Mouse (Mus musculus): ENCODE data around the gene Fkrp. TPM values are rescaled to one million over a fixed set of nuclear protein-coding genes. Genes with fewer than 3 reads are reported as not detected.

Gene Fkrp
- total and polyA plus RNA-seq, 2 experiments from 2014 or later, result 50.0 to 81.4 TPM

DNA sequence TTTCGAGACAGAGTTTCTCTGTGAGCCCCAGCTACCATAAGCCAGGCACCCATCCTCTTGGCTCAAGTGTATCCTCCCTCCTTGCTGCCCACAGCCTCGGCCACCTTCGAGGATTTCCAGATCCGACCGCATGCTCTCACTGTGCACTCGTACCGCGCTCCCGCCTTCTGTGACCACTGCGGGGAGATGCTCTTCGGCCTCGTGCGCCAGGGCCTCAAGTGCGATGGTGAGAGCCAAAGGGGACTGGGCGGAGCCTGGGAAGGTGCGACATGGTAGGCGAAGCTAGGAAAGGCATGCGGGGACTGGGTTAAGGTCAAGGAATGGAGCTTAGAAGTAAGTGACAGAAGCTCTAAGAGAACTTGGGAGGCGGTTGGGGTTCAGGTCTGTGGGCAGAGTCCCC lies 31.0 kb upstream of the Fkrp start:
- Histone ChIP-seq H3K9ac (replicated peaks; ENCODE audit: low read length, poor library complexity, severe bottlenecking) (no peak overlapping the region), H3K4me2 (ENCODE audit: low read depth, low read length, poor library complexity, severe bottlenecking) (no peak overlapping the region), H3K36me3 (ENCODE audit: insufficient read depth, low read length) (peaks cover 12% of the 10 kb centered on the region; the same call in 1 of the 2 replicates), H3K27ac (ENCODE audit: low read depth, low read length) (no peak overlapping the region), H3K4me3 (ENCODE audit: low read depth, low read length) (no peak overlapping the region), H3K27me3 (ENCODE audit: insufficient read depth, low read length) (no peaks in the 10 kb centered on the region), H3K4me1 (ENCODE audit: insufficient read depth, low read length) (peaks cover 14% of the 10 kb centered on the region), H3K9me3 (ENCODE audit: low read length) (no peaks in the 10 kb centered on the region)
- WGBS, result 88% methylated on average over 19 of the region's 19 CpGs
- ATAC-seq (ENCODE audit: low FRiP score) (no peak), DNase-seq (ENCODE audit: low spot score) (no peak)
- TF ChIP-seq CTCF (IDR thresholded peaks at IDR 0.05), result no peak

- no peak for ATAC-seq (ENCODE audit: low FRiP score)
- 93% methylated on average over 5 of the region's 5 CpGs for WGBS
- no peak for TF ChIP-seq CTCF (IDR thresholded peaks at IDR 0.05)
Measured at GRCm38 (mm10) chr7:16846775-16847174, 30.2 kb upstream of the Fkrp start.

GRCm38 (mm10) chr7:16845820-16846167 lies 29.3 kb upstream of the Fkrp start:
- WGBS, result 40% methylated on average over 10 of the region's 10 CpGs
- 0 out of 2 replicates have a peak overlapping the region, but pooled peaks have one; percentile 44 for H3K9ac ChIP-seq (replicated peaks; ENCODE audit: low read length, poor library complexity, severe bottlenecking)

More at GRCm38 (mm10) chr7:16846775-16847174, 30.2 kb upstream of the Fkrp start:
- Histone ChIP-seq H3K27ac (ENCODE audit: low read depth, low read length) (no peak overlapping the region), H3K9ac (replicated peaks; ENCODE audit: low read length, poor library complexity, severe bottlenecking) (no peak overlapping the region), H3K4me1 (ENCODE audit: insufficient read depth, low read length) (peaks cover 14% of the 10 kb centered on the region), H3K4me2 (ENCODE audit: low read depth, low read length, poor library complexity, severe bottlenecking) (no peak overlapping the region), H3K4me3 (ENCODE audit: low read depth, low read length) (no peak overlapping the region), H3K36me3 (ENCODE audit: insufficient read depth, low read length) (peaks cover 9% of the 10 kb centered on the region; the same call in 1 of the 2 replicates), H3K9me3 (ENCODE audit: low read length) (no peaks in the 10 kb centered on the region), H3K27me3 (ENCODE audit: insufficient read depth, low read length) (no peaks in the 10 kb centered on the region)
- no peak for DNase-seq (ENCODE audit: low spot score)

DNA sequence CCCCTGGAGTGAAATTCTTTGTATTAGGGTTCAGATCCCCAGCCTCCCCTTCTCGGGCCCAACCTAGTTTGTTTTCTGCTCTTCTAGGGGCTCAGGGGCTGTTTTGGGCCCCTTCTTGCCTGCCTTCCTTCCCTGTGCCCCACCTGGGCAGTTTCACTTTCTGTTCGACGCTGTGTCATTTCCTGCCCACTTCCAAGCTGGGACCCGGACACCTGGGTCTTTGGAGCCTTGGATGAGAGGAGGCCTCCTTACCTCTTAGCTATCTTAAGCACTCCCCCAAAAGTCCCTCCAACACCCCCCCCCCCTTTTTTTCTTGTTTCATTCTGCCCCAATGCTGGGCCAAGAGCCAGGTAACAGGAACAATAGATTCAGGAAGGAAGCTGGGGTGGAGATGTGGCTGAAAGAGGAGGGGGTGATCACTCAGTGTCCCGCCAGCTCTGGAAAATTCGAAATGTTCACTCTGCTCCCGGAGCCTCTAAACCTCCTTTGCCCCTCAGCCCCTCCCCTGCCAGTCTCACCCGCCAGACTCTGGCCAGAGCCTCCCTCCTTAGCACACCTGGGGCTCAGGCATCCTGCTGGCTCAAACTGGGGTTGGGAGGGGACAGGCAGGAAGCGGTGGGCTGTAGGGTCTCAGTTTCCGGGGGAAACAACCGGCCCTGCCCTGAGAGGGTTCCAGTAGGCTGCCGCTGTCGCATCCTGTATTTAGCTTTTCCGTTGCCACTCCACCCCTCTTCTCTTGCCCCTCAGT lies 28.7 kb upstream of the Fkrp start:
- peak overlapping the region; percentile 44; the same call in 1 of the 2 replicates for H3K9ac ChIP-seq (replicated peaks; ENCODE audit: low read length, poor library complexity, severe bottlenecking)
- peaks cover 15% of the 10 kb centered on the region for H3K36me3 ChIP-seq (ENCODE audit: insufficient read depth, low read length)
- no peaks in the 10 kb centered on the region for H3K27me3 ChIP-seq (ENCODE audit: insufficient read depth, low read length)
- DNase-seq (ENCODE audit: low spot score) (no peak), ATAC-seq (ENCODE audit: low FRiP score) (no peak)
- peaks cover 14% of the 10 kb centered on the region for H3K4me1 ChIP-seq (ENCODE audit: insufficient read depth, low read length)
- H3K9me3 ChIP-seq (ENCODE audit: low read length), result no peaks in the 10 kb centered on the region
- WGBS, result 39% methylated on average over 14 of the region's 14 CpGs
- TF ChIP-seq CTCF (IDR thresholded peaks at IDR 0.05), result no peak
- H3K4me3 ChIP-seq (ENCODE audit: low read depth, low read length), result no peak overlapping the region
- peak overlapping the region; percentile 26; the same call in 1 of the 2 replicates for H3K27ac ChIP-seq (ENCODE audit: low read depth, low read length)
- peak overlapping the region; percentile 18; the same call in 1 of the 2 replicates for H3K4me2 ChIP-seq (ENCODE audit: low read depth, low read length, poor library complexity, severe bottlenecking)

More at GRCm38 (mm10) chr7:16845820-16846167, 29.3 kb upstream of the Fkrp start:
- no peak for TF ChIP-seq CTCF (IDR thresholded peaks at IDR 0.05)
- Histone ChIP-seq H3K4me2 (ENCODE audit: low read depth, low read length, poor library complexity, severe bottlenecking) (peak overlapping the region; percentile 18; the same call in 1 of the 2 replicates), H3K4me3 (ENCODE audit: low read depth, low read length) (no peak overlapping the region), H3K36me3 (ENCODE audit: insufficient read depth, low read length) (peaks cover 10% of the 10 kb centered on the region), H3K4me1 (ENCODE audit: insufficient read depth, low read length) (peaks cover 14% of the 10 kb centered on the region), H3K27ac (ENCODE audit: low read depth, low read length) (peak overlapping the region; percentile 26; the same call in 1 of the 2 replicates), H3K27me3 (ENCODE audit: insufficient read depth, low read length) (no peaks in the 10 kb centered on the region), H3K9me3 (ENCODE audit: low read length) (no peaks in the 10 kb centered on the region)
- ATAC-seq (ENCODE audit: low FRiP score), result no peak
- DNase-seq (ENCODE audit: low spot score), result no peak

GRCm38 (mm10) chr7:16844696-16845071 lies 28.2 kb upstream of the Fkrp start:
- no peak for ATAC-seq (ENCODE audit: low FRiP score)
- Histone ChIP-seq H3K4me3 (ENCODE audit: low read depth, low read length) (no peak overlapping the region), H3K9me3 (ENCODE audit: low read length) (no peaks in the 10 kb centered on the region), H3K27ac (ENCODE audit: low read depth, low read length) (no peak overlapping the region), H3K27me3 (ENCODE audit: insufficient read depth, low read length) (no peaks in the 10 kb centered on the region), H3K9ac (replicated peaks; ENCODE audit: low read length, poor library complexity, severe bottlenecking) (no peak overlapping the region), H3K4me2 (ENCODE audit: low read depth, low read length, poor library complexity, severe bottlenecking) (peak overlapping the region; percentile 18; the same call in 1 of the 2 replicates), H3K36me3 (ENCODE audit: insufficient read depth, low read length) (peaks cover 16% of the 10 kb centered on the region), H3K4me1 (ENCODE audit: insufficient read depth, low read length) (peaks cover 14% of the 10 kb centered on the region)
- no peak for TF ChIP-seq CTCF (IDR thresholded peaks at IDR 0.05)
- no peak for DNase-seq (ENCODE audit: low spot score)
- WGBS, result 61% methylated on average over 3 of the region's 3 CpGs

Measured in midbrain, postnatal 0 days (tissue).